Mouse (Mus musculus) forebrain, embryonic 16.5 days (tissue): ENCODE data around the gene Wnt10a. TPM values are rescaled to one million over a fixed set of nuclear protein-coding genes. Genes with fewer than 3 reads are reported as not detected.

ENCODE experiments used
- ATAC-seq: fragments of 200-750 bp; cut with Nextera tagmentation; 2 replicates; pipeline ENCODE4 v1.8.0; 2017; ENCODE audit warnings: mild to moderate bottlenecking, moderate library complexity
- H3K27ac ChIP-seq: fragments of 300-500 bp; sonication (generic); 2 replicates; pipeline ENCODE4 v1.5.1; 2014; ENCODE audit warnings: low read length, control low read depth
- H3K27me3 ChIP-seq: fragments of 300-500 bp; sonication (generic); replicated peaks from 2 replicates; pipeline ENCODE4 v1.6.1; 2014; ENCODE audit warnings: low read length; ENCODE audit not compliant: control insufficient read depth, insufficient read depth
- H3K36me3 ChIP-seq: fragments of 300-500 bp; sonication (generic); 2 replicates; pipeline ENCODE4 v1.6.1; 2014; ENCODE audit not compliant: control insufficient read depth, insufficient read depth
- H3K4me1 ChIP-seq: fragments of 300-500 bp; sonication (generic); replicated peaks from 2 replicates; pipeline ENCODE4 v1.6.1; 2014; ENCODE audit warnings: low read length; ENCODE audit not compliant: control insufficient read depth, insufficient read depth
- H3K4me2 ChIP-seq: fragments of 300-500 bp; sonication (generic); 2 replicates; pipeline ENCODE4 v1.6.1; 2014; ENCODE audit warnings: mild to moderate bottlenecking, low read length, control low read depth
- H3K4me3 ChIP-seq: fragments of 300-500 bp; sonication (generic); replicated peaks from 2 replicates; pipeline ENCODE4 v1.5.1; 2014; ENCODE audit warnings: mild to moderate bottlenecking, low read length, control low read depth
- H3K9ac ChIP-seq: fragments of 300-500 bp; sonication (generic); replicated peaks from 2 replicates; pipeline ENCODE4 v1.6.1; 2014; ENCODE audit warnings: low read depth, low read length, control low read depth
- H3K9me3 ChIP-seq: fragments of 300-500 bp; sonication (generic); 2 replicates; pipeline ENCODE4 v1.6.1; 2016; ENCODE audit warnings: low read length; ENCODE audit not compliant: control insufficient read depth
- WGBS: fragments of 180-500 bp; shearing (Covaris S2); extraction: QIAGEN DNeasy Blood & Tissue Kit; methylation state at CpG from one replicate; pipeline ENCODE4 v1.1.7; 2014; 5-methylcytosine and 5-hydroxymethylcytosine counted together
- polyA plus RNA-seq: library from polyadenylated mRNA; unstranded; fragments of >200 nt; fragmentation: Nextera tagmentation; extraction: Ambion mirVana; gene quantifications from 2 replicates; pipeline ENCODE4 v1.2.1, GENCODE M21; 2015

Wnt10a gene
- polyA plus RNA-seq, 1 experiment from 2014 or later: 0.46 TPM

DNA sequence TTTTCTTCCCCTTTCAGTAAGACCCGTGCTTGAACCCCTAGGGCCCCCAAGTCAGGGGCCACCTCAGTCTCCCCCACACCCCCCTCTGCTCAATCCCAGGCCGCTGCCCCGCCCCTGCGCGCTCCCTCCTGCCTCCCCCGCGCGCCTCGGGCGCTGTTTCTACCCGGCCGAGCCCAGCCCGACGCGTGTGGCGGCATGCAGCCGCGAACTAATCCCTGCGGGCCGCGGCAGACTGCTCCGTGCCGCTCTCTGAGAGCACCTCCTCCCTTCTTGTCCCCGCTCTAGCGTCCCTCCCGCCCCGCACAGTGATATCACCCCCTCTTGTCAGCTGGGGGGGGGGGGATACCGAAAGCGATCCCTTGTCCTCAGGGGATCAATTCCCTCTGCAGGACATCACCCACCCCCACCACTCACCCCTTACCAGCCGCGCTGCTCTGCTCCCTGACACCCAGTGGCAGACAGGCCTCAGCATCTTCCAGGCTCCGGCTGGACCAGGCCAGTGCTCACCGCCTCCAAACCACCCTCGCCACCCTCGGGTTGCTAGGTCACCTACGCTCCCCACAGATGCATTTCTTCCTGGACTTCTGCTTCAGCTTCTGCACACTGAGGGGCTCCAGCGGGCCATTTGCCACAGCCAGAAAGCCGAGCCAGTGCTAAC lies 3.3 kb downstream of the Wnt10a start:
- Histone ChIP-seq H3K4me2 (peak overlapping the region; percentile 45), H3K9ac (no peak overlapping the region), H3K9me3 (no peaks in the 10 kb centered on the region), H3K4me1 (peaks cover 34% of the 10 kb centered on the region), H3K36me3 (no peaks in the 10 kb centered on the region), H3K27me3 (peaks cover 74% of the 10 kb centered on the region), H3K4me3 (peak overlapping the region; percentile 28), H3K27ac (no peak overlapping the region)
- no peak for ATAC-seq
- WGBS: under 1% methylated on average over 33 of the region's 38 CpGs

GRCm38 (mm10) chr1:74795145-74795529 lies 3.8 kb downstream of the Wnt10a start:
- Histone ChIP-seq H3K4me2 (no peak overlapping the region), H3K4me3 (no peak overlapping the region; the same call in 1 of the 2 replicates), H3K4me1 (peaks cover 35% of the 10 kb centered on the region), H3K9ac (no peak overlapping the region), H3K36me3 (no peaks in the 10 kb centered on the region), H3K27ac (no peak overlapping the region), H3K9me3 (no peaks in the 10 kb centered on the region), H3K27me3 (peaks cover 74% of the 10 kb centered on the region)
- no peak for ATAC-seq
- WGBS: 0% methylated on average over 8 of the region's 11 CpGs

- Histone ChIP-seq H3K9ac (no peak overlapping the region), H3K4me2 (no peak overlapping the region), H3K27ac (no peak overlapping the region), H3K27me3 (peaks cover 71% of the 10 kb centered on the region), H3K4me3 (no peak overlapping the region), H3K4me1 (peaks cover 33% of the 10 kb centered on the region), H3K9me3 (no peaks in the 10 kb centered on the region), H3K36me3 (no peaks in the 10 kb centered on the region)
- ATAC-seq: peak; percentile 79
- WGBS: 3% methylated on average over 5 of the region's 5 CpGs
These were observed 6.1 kb downstream of the Wnt10a start for GRCm38 (mm10) chr1:74797459-74797858.

- Histone ChIP-seq H3K36me3 (no peaks in the 10 kb centered on the region), H3K27ac (no peak overlapping the region), H3K27me3 (peaks cover 73% of the 10 kb centered on the region), H3K9ac (no peak overlapping the region), H3K4me1 (peaks cover 33% of the 10 kb centered on the region), H3K4me3 (peak overlapping the region; percentile 18), H3K4me2 (peak overlapping the region; percentile 31), H3K9me3 (no peaks in the 10 kb centered on the region)
- ATAC-seq: no peak
- WGBS: under 1% methylated on average over 29 of the region's 29 CpGs
These were observed 9.1 kb downstream of the Wnt10a start for GRCm38 (mm10) chr1:74800424-74800888.

DNA sequence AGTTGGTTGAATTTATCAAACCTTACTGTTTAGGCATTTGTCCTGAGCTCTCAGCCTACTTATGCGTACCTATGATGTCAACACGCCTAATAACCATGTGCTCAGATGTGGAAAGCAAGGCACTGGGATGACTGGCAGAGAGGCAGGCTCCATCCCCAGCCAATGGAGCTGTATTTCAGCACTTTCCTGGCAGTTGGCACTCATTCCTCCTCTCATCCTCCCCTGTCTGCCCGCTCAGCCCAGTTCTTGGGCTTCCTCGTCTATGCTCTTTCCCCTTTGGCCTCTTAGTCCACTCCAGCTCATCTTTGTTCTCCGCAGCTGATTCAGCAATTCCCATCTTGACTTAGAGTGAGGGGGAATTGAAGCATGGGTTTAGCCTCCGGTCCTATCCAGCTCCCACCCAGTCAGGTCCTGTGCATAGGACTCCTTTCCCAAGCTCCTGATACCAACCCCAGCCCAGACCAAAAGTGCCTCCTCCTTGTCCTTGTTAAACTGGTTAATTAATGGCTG lies 10.4 kb downstream of the Wnt10a start:
- H3K27ac ChIP-seq: no peak overlapping the region
- H3K4me1 ChIP-seq: peaks cover 38% of the 10 kb centered on the region
- H3K9me3 ChIP-seq: no peaks in the 10 kb centered on the region
- H3K9ac ChIP-seq: no peak overlapping the region
- no peak overlapping the region for H3K4me2 ChIP-seq
- no peak overlapping the region for H3K4me3 ChIP-seq
- peaks cover 72% of the 10 kb centered on the region for H3K27me3 ChIP-seq
- no peaks in the 10 kb centered on the region for H3K36me3 ChIP-seq
- 18% methylated on average over 6 of the region's 6 CpGs for WGBS
- no peak for ATAC-seq

DNA sequence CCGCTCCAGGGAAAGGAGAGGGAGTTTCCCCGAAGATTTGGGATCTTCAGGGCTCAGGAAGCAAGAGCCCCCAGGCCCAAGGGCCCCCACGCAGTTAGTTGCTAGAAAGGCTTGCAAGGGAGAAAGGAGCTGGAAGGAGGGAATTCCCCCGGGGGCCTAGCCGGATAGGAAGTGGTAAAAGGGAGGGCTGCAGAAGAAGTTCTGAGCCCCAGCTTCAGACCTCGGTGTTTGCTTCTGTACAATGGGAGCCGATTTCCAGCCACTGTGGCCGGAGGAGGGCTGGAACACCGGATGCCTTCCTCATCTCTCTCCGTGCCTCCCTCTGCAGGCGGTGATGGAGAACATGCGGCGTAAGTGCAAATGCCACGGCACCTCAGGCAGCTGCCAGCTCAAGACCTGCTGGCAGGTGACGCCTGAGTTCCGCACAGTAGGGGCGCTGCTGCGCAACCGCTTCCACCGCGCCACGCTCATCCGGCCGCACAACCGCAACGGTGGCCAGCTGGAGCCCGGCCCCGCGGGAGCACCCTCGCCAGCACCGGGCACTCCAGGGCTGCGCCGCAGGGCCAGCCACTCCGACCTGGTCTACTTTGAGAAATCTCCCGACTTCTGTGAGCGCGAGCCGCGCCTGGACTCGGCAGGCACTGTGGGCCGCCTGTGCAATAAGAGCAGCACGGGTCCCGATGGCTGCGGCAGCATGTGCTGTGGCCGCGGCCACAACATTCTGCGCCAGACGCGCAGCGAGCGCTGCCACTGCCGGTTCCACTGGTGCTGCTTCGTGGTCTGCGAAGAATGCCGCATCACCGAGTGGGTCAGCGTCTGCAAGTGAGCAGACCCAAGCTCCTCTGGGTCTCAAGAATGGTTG lies 11.7 kb downstream of the Wnt10a start:
- no peaks in the 10 kb centered on the region for H3K36me3 ChIP-seq
- H3K27ac ChIP-seq: no peak overlapping the region
- peak overlapping the region; percentile 94 for H3K4me2 ChIP-seq
- H3K27me3 ChIP-seq: peaks cover 81% of the 10 kb centered on the region
- peak overlapping the region; percentile 60 for H3K9ac ChIP-seq
- H3K4me3 ChIP-seq: peak overlapping the region; percentile 57
- H3K4me1 ChIP-seq: peaks cover 41% of the 10 kb centered on the region
- peak; percentile 49 for ATAC-seq
- under 1% methylated on average over 57 of the region's 57 CpGs for WGBS
- no peaks in the 10 kb centered on the region for H3K9me3 ChIP-seq

GRCm38 (mm10) chr1:74804211-74804870 lies 13.0 kb downstream of the Wnt10a start:
- Histone ChIP-seq H3K4me3 (no peak overlapping the region), H3K4me2 (no peak overlapping the region), H3K9me3 (no peaks in the 10 kb centered on the region), H3K9ac (no peak overlapping the region), H3K27me3 (peaks cover 80% of the 10 kb centered on the region), H3K36me3 (no peaks in the 10 kb centered on the region), H3K4me1 (peaks cover 42% of the 10 kb centered on the region), H3K27ac (no peak overlapping the region)
- 8% methylated on average over 10 of the region's 10 CpGs for WGBS
- ATAC-seq: no peak

- Histone ChIP-seq H3K27me3 (peaks cover 75% of the 10 kb centered on the region), H3K4me1 (peaks cover 38% of the 10 kb centered on the region), H3K4me2 (no peak overlapping the region), H3K9ac (no peak overlapping the region), H3K4me3 (no peak overlapping the region), H3K36me3 (no peaks in the 10 kb centered on the region), H3K27ac (no peak overlapping the region), H3K9me3 (no peaks in the 10 kb centered on the region)
- WGBS: 15% methylated on average over 4 of the region's 4 CpGs
- no peak for ATAC-seq
These were observed 14.1 kb downstream of the Wnt10a start for GRCm38 (mm10) chr1:74805340-74805835.

DNA sequence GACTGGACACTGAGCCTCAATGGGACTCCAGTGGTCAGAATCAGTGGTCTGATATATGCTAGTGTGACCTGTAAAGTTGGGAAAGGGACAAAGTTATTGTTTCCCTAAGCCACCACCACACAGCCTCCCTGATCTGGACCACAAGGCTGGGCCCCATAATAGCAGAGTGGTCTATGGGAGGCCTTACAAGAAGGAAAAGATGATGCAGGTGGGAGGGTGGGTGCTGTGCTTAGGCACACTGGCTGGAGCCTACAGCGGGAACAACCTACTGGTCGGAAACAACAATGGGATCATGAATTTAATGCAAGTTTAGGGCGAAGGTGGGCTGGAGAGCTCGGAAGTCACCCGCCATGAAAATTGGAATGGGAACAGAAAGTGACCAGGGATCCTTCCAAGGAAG lies 14.5 kb downstream of the Wnt10a start:
- Histone ChIP-seq H3K4me1 (peaks cover 33% of the 10 kb centered on the region), H3K36me3 (no peaks in the 10 kb centered on the region), H3K9ac (no peak overlapping the region), H3K4me3 (no peak overlapping the region), H3K9me3 (no peaks in the 10 kb centered on the region), H3K27ac (no peak overlapping the region), H3K27me3 (peaks cover 70% of the 10 kb centered on the region), H3K4me2 (no peak overlapping the region)
- 15% methylated on average over 5 of the region's 5 CpGs for WGBS
- ATAC-seq: no peak
